Mouse (Mus musculus): ENCODE measurements around the gene Prkg1. TPM values are rescaled to one million over a fixed set of nuclear protein-coding genes. Genes with fewer than 3 reads are reported as not detected.

Prkg1 gene
- total RNA-seq, 2 experiments from 2014 or later, result 0.47 to 1.8 TPM

- no peak for ATAC-seq (replicated peaks; ENCODE audit: low FRiP score, low TSS enrichment, poor library complexity, severe bottlenecking)
Observed at GRCm38 (mm10) chr19:31654022-31654421, 110.8 kb downstream of the Prkg1 start.

GRCm38 (mm10) chr19:31650452-31650851 is 114.4 kb downstream of the Prkg1 start:
- no peak for ATAC-seq (replicated peaks; ENCODE audit: low FRiP score, low TSS enrichment, poor library complexity, severe bottlenecking)

- no peak for ATAC-seq (replicated peaks; ENCODE audit: low FRiP score, low TSS enrichment, poor library complexity, severe bottlenecking)
Observed at GRCm38 (mm10) chr19:31647492-31647891, 117.3 kb downstream of the Prkg1 start.

- no peak for ATAC-seq (replicated peaks; ENCODE audit: low FRiP score, low TSS enrichment, poor library complexity, severe bottlenecking)
Observed at GRCm38 (mm10) chr19:31630899-31631869, 133.6 kb downstream of the Prkg1 start.

DNA sequence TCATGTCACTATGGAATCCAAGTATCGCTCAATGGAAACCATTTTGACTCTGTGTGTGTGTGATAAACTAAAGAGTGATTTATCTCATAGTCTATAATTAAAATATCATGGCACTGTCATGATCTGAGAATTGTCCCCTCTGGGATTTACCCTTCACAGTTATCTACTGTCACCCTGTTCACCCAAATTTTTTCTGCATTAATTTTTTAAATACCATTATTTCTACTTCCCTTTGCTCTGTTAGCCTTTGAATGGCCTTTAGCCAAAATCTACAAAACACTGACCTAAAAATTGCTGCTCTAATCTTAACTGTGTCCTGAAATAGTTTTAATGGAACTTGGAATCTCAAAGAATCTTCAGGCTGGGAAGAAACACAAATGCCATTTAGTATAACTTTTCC is 143.1 kb downstream of the Prkg1 start:
- no peak for ATAC-seq (replicated peaks; ENCODE audit: low FRiP score, low TSS enrichment, poor library complexity, severe bottlenecking)

- ATAC-seq (replicated peaks; ENCODE audit: low FRiP score, low TSS enrichment, poor library complexity, severe bottlenecking), result no peak
Observed at GRCm38 (mm10) chr19:31616830-31617229, 148.0 kb downstream of the Prkg1 start.

GRCm38 (mm10) chr19:31616159-31616558 is 148.7 kb downstream of the Prkg1 start:
- ATAC-seq (replicated peaks; ENCODE audit: low FRiP score, low TSS enrichment, poor library complexity, severe bottlenecking), result no peak

DNA sequence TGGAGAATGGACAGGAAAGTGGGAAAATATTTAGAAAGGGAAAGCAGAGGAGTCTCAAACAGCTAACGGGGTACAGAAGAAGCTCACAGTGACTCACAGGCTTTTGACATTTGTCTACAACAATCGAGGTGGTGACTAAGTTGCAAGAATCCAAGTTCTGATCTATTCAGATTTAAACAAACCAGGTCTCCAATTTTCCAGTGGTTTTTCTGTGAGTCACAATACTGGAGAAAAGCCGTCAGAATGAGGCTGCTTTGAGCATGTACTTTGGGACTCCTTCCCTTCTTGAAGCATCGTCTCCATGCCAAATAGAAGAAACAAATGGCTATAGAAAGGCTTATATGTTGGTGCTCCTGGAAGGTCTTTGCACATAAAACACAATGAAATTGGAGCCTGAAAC is 151.7 kb downstream of the Prkg1 start:
- ATAC-seq (replicated peaks; ENCODE audit: low FRiP score, low TSS enrichment, poor library complexity, severe bottlenecking), result no peak

DNA sequence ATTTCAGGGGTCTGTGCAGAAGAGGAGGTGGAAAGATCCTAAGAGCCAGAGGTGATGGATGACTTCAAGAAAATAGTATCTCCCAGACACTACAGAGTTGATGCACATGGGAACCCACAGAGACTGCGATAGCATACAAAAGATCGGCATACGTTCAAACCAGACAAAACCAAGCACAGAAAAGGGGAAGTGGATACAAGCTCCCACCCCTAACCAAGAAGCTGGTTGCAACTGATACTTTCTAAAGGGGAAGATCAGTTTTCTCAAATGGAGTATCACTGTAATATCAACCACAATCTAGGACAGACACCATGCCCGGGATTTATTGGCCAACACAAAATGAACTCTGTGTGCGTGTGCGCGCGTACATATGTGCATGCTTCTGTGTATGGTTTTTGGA is 162.3 kb downstream of the Prkg1 start:
- 0 out of 2 replicates have a peak, but pooled peaks have one; percentile 37 for ATAC-seq (replicated peaks; ENCODE audit: low FRiP score, low TSS enrichment, poor library complexity, severe bottlenecking)

GRCm38 (mm10) chr19:31594011-31594410 is 170.8 kb downstream of the Prkg1 start:
- ATAC-seq (replicated peaks; ENCODE audit: low FRiP score, low TSS enrichment, poor library complexity, severe bottlenecking), result no peak

DNA sequence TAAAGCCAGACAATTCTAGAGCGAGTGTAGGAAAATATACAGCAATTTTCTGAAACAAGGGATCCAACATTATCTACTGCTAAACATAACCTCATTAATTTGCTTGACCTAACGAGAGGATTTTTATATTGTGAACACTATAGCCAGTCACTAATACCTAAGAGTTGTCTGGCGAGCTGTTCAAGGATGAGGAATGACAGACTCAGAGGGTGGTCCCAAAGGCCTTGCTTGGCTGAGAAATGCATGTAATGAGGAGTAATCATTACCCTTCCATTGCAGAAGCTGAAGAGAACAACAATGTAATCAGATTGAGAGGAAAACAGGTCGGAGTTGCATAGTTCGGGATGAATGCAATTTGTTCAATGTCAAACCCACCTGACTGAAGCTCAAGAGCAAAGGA is 174.1 kb downstream of the Prkg1 start:
- no peak for ATAC-seq (replicated peaks; ENCODE audit: low FRiP score, low TSS enrichment, poor library complexity, severe bottlenecking)

- ATAC-seq (replicated peaks; ENCODE audit: low FRiP score, low TSS enrichment, poor library complexity, severe bottlenecking), result no peak
Observed at GRCm38 (mm10) chr19:31577092-31577491, 187.7 kb downstream of the Prkg1 start.

- ATAC-seq (replicated peaks; ENCODE audit: low FRiP score, low TSS enrichment, poor library complexity, severe bottlenecking), result no peak
Observed at GRCm38 (mm10) chr19:31564329-31564728, 200.5 kb downstream of the Prkg1 start.

- ATAC-seq (replicated peaks; ENCODE audit: low FRiP score, low TSS enrichment, poor library complexity, severe bottlenecking), result no peak
Observed at GRCm38 (mm10) chr19:31546063-31546462, 218.8 kb downstream of the Prkg1 start.

- ATAC-seq (replicated peaks; ENCODE audit: low FRiP score, low TSS enrichment, poor library complexity, severe bottlenecking), result no peak
Observed at GRCm38 (mm10) chr19:31531249-31531740, 233.5 kb downstream of the Prkg1 start.

DNA sequence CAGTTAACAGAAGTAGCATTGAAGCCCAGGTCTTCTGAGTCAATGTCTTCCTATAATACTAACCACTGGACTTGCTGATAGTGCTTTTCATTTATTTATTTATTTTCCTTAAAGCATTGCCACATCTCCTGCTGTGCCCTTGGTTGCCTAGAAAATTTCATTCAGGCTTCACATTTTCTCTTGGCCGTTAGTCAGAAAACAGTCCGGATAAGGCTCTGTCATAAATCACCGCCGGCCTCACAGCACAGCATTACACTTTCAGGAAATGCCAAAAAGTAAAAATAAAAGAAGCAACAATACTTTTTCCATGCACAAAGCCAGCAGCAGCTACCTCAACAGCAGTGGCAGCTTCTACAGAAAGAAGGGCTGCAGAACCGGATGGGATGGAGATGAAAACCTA is 234.2 kb downstream of the Prkg1 start:
- no peak for ATAC-seq (replicated peaks; ENCODE audit: low FRiP score, low TSS enrichment, poor library complexity, severe bottlenecking)

DNA sequence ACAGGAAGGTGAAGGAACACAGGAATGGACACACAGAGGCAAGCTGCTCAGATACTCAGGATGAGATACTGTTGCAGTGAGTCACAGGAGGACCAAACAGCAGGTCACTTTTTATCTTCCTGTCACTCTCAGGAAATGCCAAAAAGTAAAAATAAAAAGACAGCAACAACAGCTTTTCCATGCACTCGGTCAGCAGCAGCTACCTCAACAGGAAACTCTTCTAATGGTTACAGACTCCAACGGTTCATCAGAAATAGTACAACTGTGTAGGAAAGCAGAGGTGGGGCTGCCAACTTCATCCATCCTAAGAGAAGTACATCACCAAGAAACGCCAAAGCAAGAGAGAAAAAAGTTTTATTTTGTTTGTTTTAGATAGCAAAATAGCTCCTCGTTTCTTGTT is 234.9 kb downstream of the Prkg1 start:
- no peak for ATAC-seq (replicated peaks; ENCODE audit: low FRiP score, low TSS enrichment, poor library complexity, severe bottlenecking)

DNA sequence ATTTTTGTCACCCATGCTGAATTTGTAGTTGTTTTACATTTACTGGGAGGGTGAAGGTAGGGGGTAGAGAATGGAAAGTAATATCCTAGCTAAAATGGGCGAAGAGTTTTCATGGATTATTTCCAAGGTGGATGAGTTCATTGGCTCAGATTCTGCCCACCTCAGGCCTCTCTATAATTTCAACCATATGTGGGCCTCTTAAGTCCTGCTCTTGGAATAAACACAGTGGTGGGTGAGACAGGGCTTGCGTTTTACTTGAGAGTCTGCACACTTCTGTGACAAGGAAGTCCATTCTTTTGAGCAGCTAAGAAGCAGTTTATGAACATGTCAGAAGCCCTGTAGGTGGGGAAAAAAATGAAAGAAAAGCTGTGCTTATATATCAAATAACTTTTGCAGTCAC is 250.3 kb downstream of the Prkg1 start:
- ATAC-seq (replicated peaks; ENCODE audit: low FRiP score, low TSS enrichment, poor library complexity, severe bottlenecking), result no peak

GRCm38 (mm10) chr19:31507831-31508230 is 257.0 kb downstream of the Prkg1 start:
- ATAC-seq (replicated peaks; ENCODE audit: low FRiP score, low TSS enrichment, poor library complexity, severe bottlenecking), result no peak

GRCm38 (mm10) chr19:31506296-31506695 is 258.5 kb downstream of the Prkg1 start:
- no peak for ATAC-seq (replicated peaks; ENCODE audit: low FRiP score, low TSS enrichment, poor library complexity, severe bottlenecking)

DNA sequence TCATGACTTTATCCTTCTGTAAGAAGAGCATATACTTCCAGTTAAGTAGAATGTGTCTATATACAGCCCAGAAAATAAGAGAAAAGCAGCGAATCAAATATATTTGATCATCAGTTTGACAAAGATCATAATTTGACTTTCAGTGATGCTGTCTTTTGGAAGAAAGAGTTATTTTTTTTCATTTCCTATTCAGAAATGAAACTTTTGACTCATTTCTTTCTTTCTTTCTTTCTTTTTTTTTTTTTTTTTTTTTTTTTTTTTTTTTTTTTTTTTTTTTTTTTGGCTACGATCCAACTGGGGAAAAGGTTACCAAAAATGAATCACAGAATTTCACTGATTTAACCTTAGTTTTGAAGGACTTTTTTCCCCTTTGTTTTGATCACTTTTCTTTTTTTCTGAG is 259.8 kb downstream of the Prkg1 start:
- ATAC-seq (replicated peaks; ENCODE audit: low FRiP score, low TSS enrichment, poor library complexity, severe bottlenecking), result no peak

All from megakaryocyte-erythroid progenitor cell, adult 5-6 weeks (primary cell).